Mouse (Mus musculus) layer of hippocampus, adult 2 months (tissue): ENCODE results near the gene Cdh23. TPM values are rescaled to one million over a fixed set of nuclear protein-coding genes. Genes with fewer than 3 reads are reported as not detected.

Experiments
- DNase-seq, 2 experiments: peaks; one replicate each; pipeline ENCODE4 v3.0.0; 2022; ENCODE audit warnings: low spot score in 2 of 2
- H3K27ac ChIP-seq: fragments of 200-600 bp; 2 replicates; pipeline ENCODE4 v1.8.1; 2022
- H3K4me3 ChIP-seq: fragments of 200-600 bp; 2 replicates; pipeline ENCODE4 v1.8.1; 2022; ENCODE audit warnings: mild to moderate bottlenecking
- CTCF ChIP-seq: fragments of 200-600 bp; conservative IDR thresholded peaks from 2 replicates; pipeline ENCODE4 v1.8.1; 2022; ENCODE audit warnings: antibody characterized with exemption, mild to moderate bottlenecking, moderate library complexity
- total RNA-seq, 2 experiments: library from RNA; stranded (reverse); gene quantifications; 2 replicates each; pipeline ENCODE4 v1.2.3; 2021

The Cdh23 gene
- total RNA-seq, 2 experiments from 2014 or later, result 2.7 to 2.9 TPM

DNA sequence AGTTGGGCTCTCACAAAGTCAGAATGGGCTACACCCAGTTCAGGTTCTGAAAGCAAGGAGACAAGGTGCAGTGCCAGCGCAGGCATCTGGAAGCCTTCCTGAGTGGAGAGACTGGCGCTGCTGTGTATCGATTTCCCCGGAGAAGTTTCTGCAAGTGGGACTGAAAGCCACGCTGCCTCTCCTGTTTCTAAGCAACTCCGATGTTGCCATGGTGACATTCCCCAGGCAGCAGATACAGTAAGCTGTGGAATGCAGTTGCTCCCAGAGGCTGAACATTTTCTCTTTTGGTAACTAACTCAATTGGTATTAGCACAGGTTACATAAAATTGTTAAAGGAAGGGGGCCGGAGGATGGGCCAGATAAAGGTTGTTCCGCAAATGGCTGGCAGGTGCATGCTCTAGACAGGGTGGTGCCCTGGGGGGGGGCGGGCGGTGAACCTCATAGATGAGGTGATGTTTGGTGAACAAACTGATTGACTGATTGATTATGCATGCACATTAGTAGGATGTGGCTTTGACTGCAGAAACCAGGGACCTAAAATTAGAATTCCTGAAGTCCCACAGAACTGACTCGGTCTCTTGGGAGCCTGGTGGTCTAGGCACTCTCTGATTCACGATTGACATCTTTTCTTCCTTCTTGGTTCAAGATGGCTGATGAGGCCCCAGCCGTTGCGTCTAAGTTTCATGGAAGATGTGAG, 410.5 kb downstream of the Cdh23 start:
- TF ChIP-seq CTCF, result no peak
- peak; percentile 85 to 94 for DNase-seq
- Histone ChIP-seq H3K27ac (peak overlapping the region; percentile 99), H3K4me3 (peak overlapping the region; percentile 52)

- peak overlapping the region; percentile 52 for H3K4me3 ChIP-seq
- no peak for TF ChIP-seq CTCF
- H3K27ac ChIP-seq, result peak overlapping the region; percentile 99
- no peak for DNase-seq
Observed at GRCm38 (mm10) chr10:60285183-60285582, 411.1 kb downstream of the Cdh23 start.

DNA sequence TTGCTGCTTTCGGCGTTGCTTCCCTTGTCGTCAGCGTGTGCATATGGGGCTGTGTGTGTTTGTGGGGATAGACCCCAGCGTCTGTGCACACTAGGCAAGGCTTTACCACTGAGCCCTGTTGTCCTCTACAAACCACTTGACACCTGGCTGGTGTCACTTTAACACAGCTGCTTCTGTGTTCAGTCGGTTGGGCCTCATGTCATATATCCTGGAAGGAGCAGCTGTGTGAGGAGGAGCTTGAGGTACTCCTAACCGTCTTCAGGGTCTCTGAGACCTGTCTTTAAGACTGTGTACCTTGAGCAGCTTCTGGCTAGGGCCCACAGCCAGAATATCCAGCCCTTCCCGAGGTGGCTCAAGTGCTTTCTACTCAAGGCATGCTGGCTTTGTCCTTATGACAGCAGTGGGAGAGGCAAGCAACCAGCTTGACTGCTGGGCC, 411.6 kb downstream of the Cdh23 start:
- H3K4me3 ChIP-seq, result peak overlapping the region; percentile 52
- peak overlapping the region; percentile 99 for H3K27ac ChIP-seq
- no peak for DNase-seq
- TF ChIP-seq CTCF, result no peak

GRCm38 (mm10) chr10:60284248-60284647, 412.0 kb downstream of the Cdh23 start:
- H3K4me3 ChIP-seq, result peak overlapping the region; percentile 52
- peak overlapping the region; percentile 99 for H3K27ac ChIP-seq
- TF ChIP-seq CTCF, result no peak
- DNase-seq, result no peak

DNA sequence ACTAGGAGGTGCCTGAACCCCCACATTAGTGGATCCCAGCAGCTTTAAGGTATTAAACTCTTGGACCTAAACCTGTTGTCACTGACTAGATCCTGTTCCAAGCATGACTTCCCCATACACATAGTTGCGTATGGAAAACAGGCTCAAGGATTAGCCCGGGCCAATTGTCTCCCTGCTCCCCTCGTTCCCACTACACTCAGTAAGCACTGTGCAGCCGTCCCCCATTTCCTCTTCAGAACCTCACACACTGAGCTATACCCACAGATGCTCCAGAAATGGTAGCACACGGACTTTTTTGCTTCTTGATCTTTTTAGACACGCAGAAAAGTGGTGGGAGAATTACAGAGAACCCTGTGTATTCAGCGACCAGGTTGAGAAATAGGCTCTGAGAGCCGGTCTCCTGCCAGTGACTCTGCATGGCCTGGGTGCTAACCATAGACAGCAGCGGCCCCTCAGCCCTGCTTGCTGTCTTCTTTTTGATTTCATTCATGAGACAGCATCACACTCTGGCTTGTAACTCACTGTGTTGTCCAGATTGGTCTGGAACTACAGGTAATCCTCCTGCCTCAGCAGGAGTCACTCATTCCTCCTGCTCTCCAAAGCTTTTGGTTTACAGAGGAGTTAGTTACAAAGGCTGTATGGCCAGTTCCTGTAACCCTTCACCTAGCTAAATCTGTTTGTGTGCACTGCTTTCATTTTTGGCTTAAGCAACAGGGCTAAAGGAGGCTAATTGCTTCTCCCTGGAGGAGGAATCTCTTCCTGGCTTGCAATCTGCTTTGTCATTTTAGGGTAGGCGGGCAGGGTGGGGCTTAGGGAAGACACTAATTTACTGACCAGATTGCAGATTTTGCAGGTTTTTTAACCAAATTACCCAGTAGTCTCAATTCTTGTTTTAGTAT, 413.9 kb downstream of the Cdh23 start:
- no peak; the same call in 1 of the 2 replicates for TF ChIP-seq CTCF
- DNase-seq, result peak in 1 of 2 experiments; percentile 65
- peak overlapping the region; percentile 78 for H3K4me3 ChIP-seq
- H3K27ac ChIP-seq, result peak overlapping the region; percentile 99

- Histone ChIP-seq H3K4me3 (peak overlapping the region; percentile 78), H3K27ac (peak overlapping the region; percentile 99)
- no peak for TF ChIP-seq CTCF
- DNase-seq, result no peak
Observed at GRCm38 (mm10) chr10:60281571-60282050, 414.7 kb downstream of the Cdh23 start.

DNA sequence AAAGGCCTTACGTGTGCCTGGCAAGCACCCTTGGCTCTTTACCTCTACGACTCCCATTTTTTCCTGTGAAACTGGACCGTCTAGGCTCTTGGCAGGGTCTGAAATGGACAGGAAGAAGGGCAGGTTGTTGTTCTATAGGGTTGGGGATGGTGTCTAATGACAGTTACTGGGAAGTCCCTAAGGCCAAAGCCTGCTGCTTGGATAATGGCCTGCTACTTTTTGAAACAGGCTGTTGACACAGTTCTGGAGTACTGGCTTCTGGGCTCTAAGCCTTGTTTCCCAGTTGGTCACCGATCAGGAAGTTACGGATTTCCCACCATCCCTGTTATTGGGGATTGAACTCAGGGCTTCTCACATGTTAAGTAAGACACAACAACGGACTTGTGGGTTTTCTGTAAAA, 415.9 kb downstream of the Cdh23 start:
- DNase-seq, result no peak
- TF ChIP-seq CTCF, result no peak
- Histone ChIP-seq H3K27ac (peak overlapping the region; percentile 99), H3K4me3 (peak overlapping the region; percentile 78)

- H3K27ac ChIP-seq, result peak overlapping the region; percentile 99
- peak; percentile 66 to 70 for DNase-seq
- no peak for TF ChIP-seq CTCF
- H3K4me3 ChIP-seq, result peak overlapping the region; percentile 78
Observed at GRCm38 (mm10) chr10:60279941-60280301, 416.4 kb downstream of the Cdh23 start.

GRCm38 (mm10) chr10:60279290-60279940, 416.9 kb downstream of the Cdh23 start:
- no peak for DNase-seq
- TF ChIP-seq CTCF, result no peak
- Histone ChIP-seq H3K4me3 (peak overlapping the region; percentile 78), H3K27ac (peak overlapping the region; percentile 99)

GRCm38 (mm10) chr10:60278786-60279185, 417.5 kb downstream of the Cdh23 start:
- no peak for DNase-seq
- no peak for TF ChIP-seq CTCF
- Histone ChIP-seq H3K27ac (peak overlapping the region; percentile 99), H3K4me3 (peak overlapping the region; percentile 78)

DNA sequence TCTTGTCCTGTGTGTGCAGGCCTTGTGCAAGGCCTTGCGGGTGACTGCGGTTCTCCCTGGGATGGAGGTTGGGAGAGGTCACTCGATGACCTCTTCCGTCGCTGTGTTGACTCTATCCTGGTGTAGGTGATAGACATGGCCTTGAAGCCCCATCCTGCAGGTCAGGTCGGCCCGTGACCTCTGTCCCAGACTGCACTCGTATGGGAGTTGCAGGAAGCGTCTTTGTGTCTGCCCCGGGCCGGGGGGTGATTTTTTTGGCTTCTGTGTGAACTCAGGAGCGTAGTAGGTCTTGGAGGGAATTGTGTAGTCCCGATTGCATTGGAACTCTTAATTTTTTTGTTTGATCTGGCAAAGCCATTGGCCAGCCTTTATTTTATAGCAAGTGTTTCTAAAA, 418.3 kb downstream of the Cdh23 start:
- TF ChIP-seq CTCF, result no peak
- Histone ChIP-seq H3K4me3 (peak overlapping the region; percentile 78), H3K27ac (peak overlapping the region; percentile 99)
- DNase-seq, result no peak

DNA sequence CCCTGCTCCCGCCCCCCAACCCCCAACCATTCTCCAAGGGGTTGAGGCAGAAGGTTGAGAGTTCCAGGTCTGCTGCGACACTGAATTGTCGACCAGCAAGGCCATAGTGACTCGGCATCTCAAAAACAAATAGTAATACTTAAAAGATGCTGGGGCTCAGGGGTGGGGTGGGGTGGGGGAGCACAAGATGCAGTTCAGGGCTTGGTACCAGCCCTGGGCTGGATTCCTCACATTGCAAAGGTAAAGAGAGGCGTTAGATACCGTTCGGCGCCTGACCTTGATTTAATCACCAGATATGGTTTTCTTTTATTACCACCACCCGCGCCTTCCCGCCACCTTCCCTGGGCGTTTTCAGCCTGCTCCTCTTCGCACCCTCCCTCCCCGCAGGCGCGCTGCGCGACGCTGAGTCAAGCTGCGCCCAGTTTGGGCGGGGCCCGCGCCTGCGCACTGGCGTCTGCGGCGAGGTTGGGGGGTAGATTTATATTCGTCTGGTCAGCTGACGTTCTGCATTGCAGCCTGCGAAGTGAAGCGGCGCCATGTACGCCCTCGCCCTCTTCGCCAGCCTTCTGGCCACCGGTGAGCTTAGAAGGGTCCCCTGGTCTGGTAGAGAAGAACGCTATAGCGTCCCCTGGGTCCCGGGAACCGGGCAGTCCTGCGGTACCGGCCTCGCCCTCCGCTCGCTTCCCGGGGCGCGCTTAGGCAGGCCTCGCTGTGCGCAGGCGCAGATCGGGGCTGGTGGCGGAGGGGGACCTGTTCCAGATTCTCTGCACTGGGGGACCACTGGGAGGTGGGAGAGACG, 418.9 kb downstream of the Cdh23 start, which contains the start of gene Psap:
Gene Psap (plus strand): TSS at position 421 of the 799 bp plus-strand sequence.
- peak; percentile 95 to 98 for DNase-seq
- peak within 1 kb of the TSS; percentile 78 for H3K4me3 ChIP-seq

More for the DNA sequence above, 418.9 kb downstream of the Cdh23 start, which contains the start of gene Psap:
- peak within 1 kb of the TSS; percentile 99 for H3K27ac ChIP-seq
- TF ChIP-seq CTCF, result peak; percentile 28
